Mouse (Mus musculus) cerebral cortex, adult 2 months (tissue): Measurements from ENCODE around the gene Grk5.

Source experiments
- WGBS: fragments of 180-500 bp; shearing (Covaris S2); methylation state at CpG from one replicate; pipeline ENCODE4 v1.1.7; 2018; 5-methylcytosine and 5-hydroxymethylcytosine counted together

Grk5 gene

DNA sequence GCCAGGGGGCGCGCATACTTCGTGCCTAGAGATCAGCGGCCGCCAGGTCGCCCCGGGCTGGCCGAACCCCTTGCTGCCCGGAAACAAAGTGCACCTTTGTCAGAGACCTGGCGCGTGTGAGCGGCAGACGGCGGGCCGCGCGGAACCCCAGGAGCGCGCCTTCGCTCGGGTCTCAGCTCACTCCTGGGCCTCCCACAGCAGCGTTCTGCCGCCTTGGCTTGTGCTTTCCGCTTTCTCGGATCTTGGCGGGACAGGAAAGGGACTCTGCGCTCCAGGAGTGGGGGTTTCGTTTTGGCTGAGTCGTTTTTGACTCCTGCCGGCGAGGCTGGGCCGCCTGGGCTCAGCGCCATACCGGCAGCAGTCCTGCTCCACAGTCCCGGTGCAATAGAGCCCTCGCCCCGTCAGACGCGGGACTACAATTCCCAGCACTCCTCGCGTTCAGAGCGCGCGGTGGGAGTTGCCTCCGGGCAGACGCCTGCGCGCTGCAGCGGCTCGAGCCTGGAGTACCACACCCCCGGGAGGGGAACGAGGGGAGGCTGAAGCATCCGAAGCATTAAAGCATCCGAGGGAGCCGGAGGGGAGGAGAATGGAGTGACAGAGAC lies at the start of gene Grk5:
Grk5 (plus strand) TSS at position 36 of the 602 bp plus-strand sequence.
- under 1% methylated on average over 55 of the region's 55 CpGs for WGBS

DNA sequence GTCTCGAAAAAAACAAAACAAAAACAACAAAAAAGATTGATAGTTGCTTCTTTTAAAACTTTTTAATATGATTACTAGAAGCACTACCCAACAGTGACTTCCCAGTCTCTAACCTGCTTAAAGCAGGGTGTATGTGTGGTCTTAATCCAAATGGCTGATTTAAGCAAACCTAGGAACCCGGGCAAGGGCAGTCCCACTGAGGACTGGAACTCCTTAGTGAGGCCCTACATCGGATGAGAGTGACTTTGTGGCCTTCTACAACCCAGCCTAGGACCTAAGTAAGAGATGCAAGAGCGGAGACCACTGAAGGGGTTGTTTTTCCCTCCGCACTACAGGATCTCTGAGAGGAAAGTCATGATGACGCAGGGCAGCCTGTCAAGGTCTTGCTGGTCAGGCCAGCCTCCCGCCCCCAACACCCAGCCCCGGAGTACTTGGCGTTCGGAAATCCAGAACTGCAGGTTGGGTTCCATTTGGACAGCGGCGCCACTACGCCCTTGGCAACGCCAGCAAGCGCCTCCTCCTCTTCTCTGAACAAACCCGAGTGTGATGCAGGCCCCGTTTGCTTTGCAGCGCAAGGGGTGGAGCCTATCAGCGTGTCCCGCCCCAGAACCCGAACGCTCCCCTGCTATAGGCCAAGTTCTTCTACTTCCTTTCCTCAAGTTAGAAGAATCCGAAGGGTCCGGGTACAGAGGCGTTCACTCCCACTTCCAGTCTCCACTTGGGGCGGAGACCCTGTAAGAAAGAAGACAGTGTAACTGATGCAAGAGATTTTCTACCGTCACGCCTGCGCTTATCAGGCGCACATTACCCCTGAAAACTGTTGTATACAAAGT lies 28.5 kb upstream of the Grk5 start, which contains the start of gene Sfxn4:
Sfxn4 (minus strand) TSS at position 612 of the 833 bp plus-strand sequence.
- 2% methylated on average over 30 of the region's 30 CpGs for WGBS

DNA sequence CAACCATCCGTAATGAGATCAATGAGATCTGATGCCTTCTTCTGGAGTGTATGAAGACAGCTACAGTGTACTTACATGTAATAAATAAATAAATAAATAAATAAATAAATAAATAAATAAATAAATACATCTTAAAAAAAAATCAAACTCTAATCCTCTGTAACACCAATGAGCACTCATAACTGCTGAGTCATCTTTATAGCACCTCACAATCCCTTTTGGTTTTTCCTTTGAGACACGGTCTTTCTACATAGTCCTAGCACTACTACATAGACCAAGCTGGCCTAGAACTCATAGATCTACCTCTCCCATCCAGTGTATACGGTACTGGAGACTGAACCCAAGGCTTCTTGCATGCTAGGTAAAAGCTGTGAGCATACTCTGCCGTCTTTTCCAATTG lies 23.4 kb upstream of the Grk5 start:
- WGBS: 99% methylated on average over 4 of the region's 4 CpGs

DNA sequence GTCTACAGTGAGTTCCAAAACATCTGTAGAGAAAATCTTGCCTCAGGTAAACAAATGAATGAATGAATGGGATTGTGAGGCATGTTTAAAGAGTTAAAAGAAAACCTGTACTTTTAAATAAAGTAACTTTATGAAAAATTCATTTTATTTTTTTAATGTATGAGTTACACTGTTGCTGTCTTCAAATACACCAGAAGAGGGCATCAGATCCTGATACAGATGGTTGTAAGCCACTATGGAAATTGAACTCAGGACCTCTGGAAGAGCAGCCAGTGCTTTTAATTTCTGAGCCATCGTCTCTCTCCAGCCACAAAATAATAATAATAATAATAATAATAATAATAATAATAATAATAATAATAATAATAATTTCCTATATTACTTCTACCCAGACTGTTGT lies 19.1 kb upstream of the Grk5 start:
- WGBS: 54% methylated on average over 1 of the region's 1 CpGs

DNA sequence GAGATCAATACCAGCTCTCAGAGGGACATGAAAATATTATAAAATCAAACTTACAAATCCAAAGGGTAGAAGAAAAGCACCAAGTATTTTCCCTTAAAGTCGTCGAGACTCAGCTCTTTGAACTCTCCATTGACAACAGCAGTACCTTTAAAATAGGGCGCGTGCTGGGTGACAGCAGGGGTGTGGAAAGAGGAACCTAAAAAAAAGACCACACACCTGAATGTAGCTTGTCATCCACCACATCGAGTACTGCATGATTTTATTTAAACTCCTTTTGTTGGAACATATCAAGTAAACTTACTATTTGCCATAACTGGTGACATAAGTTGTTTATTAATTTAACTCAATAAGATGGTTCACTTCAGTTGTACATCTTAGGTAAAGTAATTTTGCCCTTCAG lies 18.2 kb upstream of the Grk5 start:
- WGBS: 90% methylated on average over 5 of the region's 5 CpGs

DNA sequence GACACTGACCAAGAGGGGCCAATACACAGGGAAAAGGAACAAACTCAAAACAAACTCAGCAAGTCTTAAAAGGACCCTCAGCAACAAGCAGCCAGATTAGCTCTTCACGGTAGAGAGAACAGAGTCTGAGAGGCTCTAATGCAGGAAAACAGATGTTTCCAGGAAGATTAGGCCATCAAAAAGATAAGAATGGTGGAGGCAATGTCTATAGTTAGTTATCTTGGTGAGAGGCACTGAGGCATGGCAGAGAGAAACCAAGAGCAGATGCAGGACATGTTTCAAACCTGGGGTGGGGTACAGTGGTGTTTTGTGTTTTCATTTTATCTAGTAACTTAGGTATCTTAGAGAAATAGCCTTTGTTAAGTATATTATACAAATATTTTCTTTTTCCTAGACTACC lies 17.3 kb upstream of the Grk5 start:
- 68% methylated on average over 1 of the region's 1 CpGs for WGBS

DNA sequence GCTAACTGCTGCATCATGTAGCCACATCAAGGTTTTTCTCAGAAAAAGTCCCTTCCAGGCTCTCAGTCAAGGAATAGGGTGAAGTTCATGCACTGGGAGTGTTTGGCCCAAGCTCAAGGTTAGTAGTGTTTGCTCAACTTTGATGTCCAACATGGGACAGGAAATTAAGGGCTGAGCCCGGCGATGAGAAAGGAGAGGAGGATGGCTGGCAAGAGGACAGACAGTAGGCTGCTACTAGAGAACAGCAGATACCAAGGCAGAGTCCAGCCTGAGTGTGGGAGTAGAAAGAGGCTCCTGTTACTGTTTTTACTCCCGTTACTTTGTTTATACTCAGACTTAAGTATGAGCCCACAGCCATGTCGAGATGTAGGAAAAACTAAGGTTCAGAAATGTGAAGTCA lies 16.0 kb upstream of the Grk5 start:
- WGBS: 8% methylated on average over 4 of the region's 4 CpGs

DNA sequence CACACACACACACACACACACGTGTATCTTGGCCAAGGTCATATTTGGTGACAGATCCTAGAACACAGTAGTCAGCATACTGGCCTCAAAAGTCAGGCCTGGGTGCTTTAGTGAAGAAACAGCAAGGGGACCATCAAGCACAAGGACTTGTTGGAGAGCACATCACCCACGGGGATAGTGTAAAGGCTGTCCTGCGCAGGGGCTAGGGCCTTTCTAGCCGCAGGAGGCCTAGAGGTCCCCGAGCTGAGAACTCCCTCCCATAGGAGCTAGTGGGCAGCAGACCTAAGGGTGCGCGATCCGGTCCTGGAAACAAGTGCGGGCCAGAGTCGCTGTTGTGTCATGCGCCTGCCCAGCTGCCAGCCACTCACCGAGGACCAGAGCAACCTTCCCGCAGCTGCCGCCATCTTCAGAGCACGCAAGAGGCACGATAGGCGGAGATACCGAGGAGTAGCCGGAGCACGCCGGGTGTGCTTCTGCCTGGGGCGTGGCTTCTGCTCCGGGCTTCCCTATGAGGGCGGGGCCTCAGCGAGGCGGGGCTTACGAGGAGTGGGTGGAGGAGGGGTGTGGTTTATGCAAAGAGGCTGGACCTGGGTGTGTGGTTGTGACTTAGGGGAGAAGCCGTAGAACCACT lies 15.4 kb upstream of the Grk5 start, which contains the start of gene Prdx3:
Prdx3 (minus strand) TSS at position 493 of the 631 bp plus-strand sequence.
- under 1% methylated on average over 28 of the region's 28 CpGs for WGBS

DNA sequence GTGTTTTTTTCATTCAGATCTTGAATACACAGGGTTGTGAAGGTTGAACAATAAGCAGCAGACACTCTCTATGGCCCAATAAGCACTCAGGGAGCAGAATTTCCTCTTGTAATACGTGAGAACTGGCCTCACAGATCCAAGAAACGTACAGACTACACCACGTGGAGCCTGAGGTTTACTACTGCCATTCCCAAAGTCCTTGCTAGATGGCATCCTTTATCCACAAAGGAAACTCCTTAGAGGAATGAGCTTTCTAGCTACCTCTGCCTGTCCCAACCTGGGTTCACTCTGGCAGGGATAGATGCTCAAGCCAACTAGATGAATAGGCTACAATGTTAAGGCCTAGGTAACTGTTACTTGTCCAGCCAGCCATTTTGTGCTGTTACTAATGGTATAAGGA lies 6.4 kb upstream of the Grk5 start:
- WGBS: 4% methylated on average over 3 of the region's 3 CpGs

DNA sequence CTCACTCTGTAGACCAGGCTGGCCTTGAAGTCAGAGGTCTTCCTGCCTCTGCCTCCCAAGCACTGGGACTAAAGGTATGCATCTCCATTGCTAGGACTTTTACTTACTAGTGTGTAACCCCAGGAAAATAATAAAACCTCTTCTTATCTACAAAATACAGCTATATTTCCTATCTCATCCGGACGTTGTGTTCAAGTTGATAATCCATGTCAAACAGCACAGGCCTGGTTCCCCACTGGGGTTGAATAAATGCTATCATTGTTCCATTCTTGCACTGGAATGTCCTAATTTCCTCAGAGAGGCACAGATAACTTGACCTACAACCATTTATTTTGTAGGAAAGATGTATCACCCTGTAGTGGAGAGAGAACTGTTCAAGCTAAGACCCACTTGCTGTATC lies 1.9 kb upstream of the Grk5 start:
- 83% methylated on average over 2 of the region's 2 CpGs for WGBS

DNA sequence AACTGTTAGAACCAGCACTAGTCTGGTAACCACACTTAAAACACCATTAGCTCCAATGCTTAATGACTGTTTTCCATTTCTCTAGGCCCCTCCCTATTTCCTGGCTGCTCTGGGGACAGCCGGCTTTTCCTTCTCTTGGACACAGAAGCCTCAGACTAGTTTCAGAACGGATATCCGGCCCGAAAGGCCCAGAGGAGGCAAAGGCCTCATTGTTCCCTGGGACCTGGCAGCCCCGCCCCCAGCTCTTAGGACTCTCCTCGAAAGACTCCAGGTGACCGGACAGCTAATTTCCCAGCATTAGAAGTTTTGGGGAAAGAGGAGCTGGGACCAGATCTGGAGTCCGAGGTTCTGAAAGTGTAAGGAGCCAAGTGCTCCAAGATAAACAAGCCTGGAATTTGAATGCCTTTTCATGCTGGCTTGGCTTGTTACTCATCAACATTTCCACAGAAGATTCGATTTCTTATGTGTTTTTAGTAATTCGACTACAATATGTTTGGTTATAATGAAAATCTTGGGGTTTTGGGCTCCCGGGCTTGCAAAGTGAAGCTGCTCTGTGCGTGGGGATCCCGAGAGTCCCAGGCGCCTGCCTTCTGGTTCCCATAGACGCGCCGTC lies 342 bp upstream of the Grk5 start:
- WGBS: 6% methylated on average over 17 of the region's 17 CpGs

DNA sequence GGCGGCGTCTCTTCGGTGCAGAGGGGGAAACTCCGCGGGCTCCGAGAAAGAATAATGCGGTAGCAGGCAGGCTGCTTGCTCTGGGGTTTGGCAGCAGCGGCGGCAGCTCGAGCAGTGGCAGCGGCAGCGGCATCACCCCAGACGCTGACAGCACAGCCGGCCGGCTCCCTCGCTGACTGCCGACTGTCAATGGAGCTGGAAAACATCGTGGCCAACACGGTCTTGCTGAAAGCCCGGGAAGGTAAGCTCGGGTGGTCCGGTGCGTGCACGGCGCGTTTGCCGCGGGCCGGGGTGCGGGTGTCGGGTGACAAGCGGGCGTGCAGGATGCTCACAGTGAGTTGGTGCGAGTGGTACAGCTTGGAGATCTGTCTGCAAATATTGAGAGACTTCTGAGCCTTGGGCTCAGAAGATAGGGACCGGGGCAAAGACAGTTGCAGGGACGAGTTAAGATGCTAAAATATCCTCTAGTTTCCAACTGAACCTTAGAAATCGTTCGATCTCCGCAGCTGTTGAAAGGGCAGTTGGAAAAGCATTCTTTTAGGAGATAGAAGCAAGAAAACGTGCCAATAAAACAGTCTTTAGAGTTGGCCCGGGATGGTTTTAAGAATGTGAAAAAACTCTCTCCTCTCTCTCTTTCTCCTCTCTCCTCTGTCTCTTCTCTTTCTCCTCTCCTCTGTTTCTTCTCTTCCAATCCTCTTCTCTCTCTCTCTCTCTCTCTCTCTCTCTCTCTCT lies 1.0 kb downstream of the Grk5 start:
- WGBS: 1% methylated on average over 40 of the region's 41 CpGs

DNA sequence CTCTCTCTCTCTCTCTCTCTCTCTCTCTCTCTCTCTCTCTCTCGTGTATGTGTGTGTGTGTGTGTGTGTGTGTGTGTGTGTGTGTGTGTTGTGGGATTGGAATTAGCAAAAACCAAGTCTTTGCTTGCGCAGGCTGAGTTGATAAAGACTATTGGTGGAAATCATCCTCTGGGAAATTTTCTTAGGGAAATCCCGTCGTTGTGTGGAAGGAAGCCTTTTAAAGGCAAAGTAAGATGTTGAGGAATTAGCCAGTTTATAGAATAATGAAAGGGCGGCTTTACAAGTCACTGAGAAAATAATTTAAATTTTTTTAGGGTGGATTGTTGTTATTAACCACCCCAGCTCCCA lies 1.5 kb downstream of the Grk5 start:
- 6% methylated on average over 4 of the region's 5 CpGs for WGBS

DNA sequence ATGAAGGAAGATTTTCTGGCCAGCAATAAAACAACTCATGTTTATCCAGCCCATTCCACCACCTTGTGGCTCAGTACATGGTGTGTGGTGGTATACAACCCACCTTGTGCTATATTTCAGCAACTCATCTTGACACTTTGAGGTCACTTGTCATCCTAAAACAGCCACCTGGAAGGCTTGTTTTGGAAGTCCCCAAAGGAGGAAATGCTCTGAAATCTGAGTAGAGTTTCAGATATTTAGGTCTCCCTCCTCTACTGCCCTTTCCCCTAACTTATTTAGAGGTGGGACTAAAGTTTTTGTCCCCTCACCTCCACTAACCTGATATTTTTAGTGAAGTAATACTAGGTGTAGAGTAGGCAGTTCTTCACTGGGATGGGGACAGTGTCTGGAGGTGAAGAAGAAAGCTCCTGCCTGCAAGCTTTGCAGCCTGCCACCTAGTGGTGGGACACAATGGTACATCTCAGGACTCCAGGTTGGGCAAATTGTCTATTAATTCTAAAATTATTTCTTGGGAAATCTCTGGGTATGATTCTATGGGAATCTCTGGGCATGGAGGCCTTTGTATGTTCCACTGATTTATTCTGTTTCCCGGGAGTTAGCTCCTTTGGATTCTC lies 2.5 kb downstream of the Grk5 start:
- 26% methylated on average over 1 of the region's 1 CpGs for WGBS

DNA sequence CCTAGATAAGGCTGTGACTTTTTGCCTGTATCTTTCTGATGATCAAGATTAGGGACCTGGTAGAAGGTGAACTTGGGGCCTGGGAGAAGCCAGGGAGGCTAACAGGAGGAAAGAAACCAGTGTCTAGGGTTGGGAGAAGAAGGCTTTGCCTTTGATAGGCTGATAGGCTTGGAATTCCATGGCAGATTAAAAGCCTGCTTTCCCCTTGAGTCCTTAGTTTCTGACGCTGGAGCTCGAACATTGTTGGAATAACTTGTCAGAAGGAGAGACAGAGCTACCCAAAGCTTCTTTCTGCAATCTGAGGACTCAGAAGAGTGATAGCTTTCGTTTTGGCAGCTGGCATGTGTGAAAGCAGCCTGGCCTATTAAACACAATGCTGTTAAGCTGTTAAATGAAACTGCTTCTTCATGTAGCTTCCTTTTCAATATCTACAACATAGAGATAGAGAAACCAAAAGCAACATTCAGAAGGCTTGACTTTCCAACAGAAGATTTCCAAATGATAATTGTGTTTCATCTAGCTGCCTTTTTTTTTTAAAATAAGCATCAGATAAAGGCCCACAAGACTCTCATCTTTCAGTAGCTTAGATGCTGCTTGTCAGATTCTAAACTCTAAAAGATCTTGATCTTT lies 5.8 kb downstream of the Grk5 start:
- 31% methylated on average over 3 of the region's 3 CpGs for WGBS

DNA sequence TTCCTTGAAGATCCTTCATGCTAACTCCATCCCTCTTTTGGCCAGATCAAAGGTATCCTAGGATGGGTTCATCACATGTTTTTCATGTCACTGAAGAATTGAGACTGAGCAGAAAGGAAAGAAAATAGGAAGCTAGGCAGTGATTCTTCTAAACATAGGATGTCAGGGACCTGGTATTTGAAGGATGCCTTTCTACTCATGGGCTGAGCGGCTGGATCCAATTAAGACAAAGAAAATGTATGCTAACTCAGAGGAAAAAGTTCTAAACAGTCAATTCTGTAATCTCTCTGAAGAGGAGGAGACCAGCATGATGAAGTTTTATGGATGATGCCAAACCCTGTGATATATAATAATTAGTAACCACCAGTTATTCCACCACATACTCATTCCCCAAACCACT lies 13.6 kb downstream of the Grk5 start:
- WGBS: 71% methylated on average over 1 of the region's 1 CpGs

DNA sequence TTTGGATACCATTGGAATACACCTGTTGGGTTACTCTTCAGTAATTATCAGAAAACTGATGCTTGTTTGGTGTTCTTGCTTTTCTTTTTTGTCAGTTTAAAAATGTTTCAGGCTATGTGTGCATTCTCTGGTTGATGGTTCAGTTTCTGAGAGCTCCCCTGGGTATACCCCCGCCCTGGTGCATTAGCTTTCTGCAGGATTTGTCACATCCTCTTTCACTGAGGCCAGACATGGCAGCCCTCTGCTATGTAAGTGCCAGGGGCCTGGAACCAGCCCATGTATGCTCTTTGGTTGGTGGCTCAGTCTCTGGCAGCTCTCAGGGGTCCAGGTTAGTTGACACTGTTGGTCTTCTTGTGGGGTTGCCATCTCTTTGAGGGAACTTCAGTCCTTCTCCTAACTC lies 14.4 kb downstream of the Grk5 start:
- WGBS: 97% methylated on average over 1 of the region's 1 CpGs

DNA sequence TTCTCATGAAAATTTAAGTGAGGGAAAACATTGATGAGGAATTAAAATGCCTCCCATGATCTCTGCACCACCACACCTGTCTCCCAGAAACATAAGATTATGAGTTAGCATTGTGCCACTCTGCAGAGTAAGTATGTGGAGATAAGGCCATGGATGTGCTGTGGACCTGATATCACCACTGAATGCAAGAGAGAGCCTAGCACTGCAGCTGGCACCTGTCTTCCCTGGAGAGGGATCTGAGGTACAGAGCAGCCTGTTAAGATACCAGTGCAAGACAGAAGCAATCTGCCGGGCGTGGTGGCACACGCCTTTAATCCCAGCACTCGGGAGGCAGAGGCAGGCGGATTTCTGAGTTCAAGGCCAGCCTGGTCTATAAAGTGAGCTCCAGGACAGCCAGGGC lies 15.9 kb downstream of the Grk5 start:
- WGBS: 98% methylated on average over 5 of the region's 5 CpGs

DNA sequence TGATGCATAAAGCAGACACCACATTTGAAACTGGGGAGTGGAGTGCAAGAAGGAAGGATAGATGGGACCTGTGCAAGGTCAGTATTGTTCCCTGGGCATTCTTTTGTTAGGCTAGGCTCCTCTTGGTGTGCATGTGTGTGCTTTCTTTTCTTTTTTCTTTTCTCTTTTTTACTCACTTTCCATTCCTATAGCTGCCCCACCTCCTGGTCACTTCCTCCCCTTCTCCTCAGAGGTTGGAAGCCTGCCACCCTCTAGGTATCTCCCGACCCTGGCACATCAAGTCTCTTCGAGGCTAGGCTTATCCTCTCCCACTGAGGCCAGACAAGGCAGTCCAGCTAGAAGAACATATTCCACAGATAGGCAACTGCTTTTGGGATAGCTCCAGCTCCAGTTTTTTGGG lies 22.1 kb downstream of the Grk5 start:
- WGBS: 60% methylated on average over 2 of the region's 2 CpGs

DNA sequence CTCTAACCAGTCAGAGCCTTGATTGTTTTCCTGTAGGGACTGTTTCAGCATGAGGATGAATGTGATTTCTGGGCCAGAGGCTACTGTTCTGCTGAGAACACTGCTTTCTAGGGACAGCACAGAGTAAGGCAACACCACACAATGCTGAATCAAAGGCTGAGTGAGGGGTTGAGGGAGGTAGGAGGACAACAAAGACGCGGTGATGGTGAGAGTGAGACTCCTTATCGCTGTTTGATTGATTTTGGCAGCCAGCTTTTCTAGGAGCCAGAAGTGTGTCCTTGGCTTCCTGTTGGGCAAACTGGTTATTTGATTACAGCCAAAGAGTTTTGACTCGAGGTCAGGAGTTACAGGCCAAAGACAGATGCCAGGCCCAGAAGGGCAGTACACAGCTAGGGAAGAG lies 25.7 kb downstream of the Grk5 start:
- 62% methylated on average over 4 of the region's 4 CpGs for WGBS

DNA sequence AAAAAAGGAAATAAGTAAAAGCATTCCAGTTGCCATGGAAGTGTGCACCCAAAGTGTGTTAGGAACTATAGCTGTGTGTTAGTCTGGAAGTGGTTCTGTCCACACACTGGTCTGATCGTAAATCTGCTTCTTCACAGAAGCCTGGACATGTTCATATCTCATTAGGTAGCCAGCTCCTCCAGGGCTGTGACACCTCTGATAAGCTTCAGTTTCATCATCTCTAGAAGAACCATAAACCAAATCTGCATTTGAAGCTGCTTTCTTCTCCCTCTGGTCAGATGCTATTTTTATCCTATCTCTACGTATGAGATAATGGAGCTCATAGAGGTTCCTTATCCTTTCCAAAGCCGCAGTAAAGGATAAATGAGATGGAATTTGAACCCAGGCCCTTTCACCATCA lies 26.3 kb downstream of the Grk5 start:
- WGBS: 61% methylated on average over 3 of the region's 3 CpGs
